ENCODE assay signal across 8 mouse cellular contexts in genomic region chr8:63877393-63877792, GRCm38 (mm10).
DNase-seq lines count a peak whose midpoint lies in the region; ATAC-seq and TF ChIP-seq lines count a peak whose summit lies in the region.

No protein-coding gene starts in this region.

- H3K9me3 ChIP-seq in midbrain, embryonic 10.5 days (replicated peaks) = no peaks in the 10 kb centered on the region
- H3K9me3 ChIP-seq in stomach, embryonic 14.5 days (ENCODE audit: control insufficient read depth, low read depth, low read length) = no peaks in the 10 kb centered on the region

- H3K4me3 ChIP-seq in cerebellum, adult 2 months (replicated peaks; ENCODE audit: insufficient read depth, low read depth, low read length) = no peak overlapping the region
- no peak overlapping the region for H3K4me3 ChIP-seq in left cerebral cortex, adult 2 months
- no peak overlapping the region for H3K4me3 ChIP-seq in midbrain, embryonic 10.5 days
- no peak overlapping the region for H3K4me3 ChIP-seq in stomach, embryonic 14.5 days (ENCODE audit: low read depth, low read length)

- TF ChIP-seq POLR2A in cerebellum, adult 2 months (IDR thresholded peaks at IDR 0.05; ENCODE audit: borderline replicate concordance, insufficient read depth, low read length) = no peak

- no peak overlapping the region for H3K27ac ChIP-seq in cerebellum, adult 2 months (ENCODE audit: insufficient read depth, low read length)
- H3K27ac ChIP-seq in left cerebral cortex, adult 2 months = no peak overlapping the region
- H3K27ac ChIP-seq in midbrain, embryonic 10.5 days (replicated peaks) = no peak overlapping the region
- no peak overlapping the region for H3K27ac ChIP-seq in stomach, embryonic 14.5 days (ENCODE audit: low read length)

- no peaks in the 10 kb centered on the region for H3K4me1 ChIP-seq in cerebellum, adult 2 months (ENCODE audit: control insufficient read depth, insufficient read depth, low read length)
- no peaks in the 10 kb centered on the region for H3K4me1 ChIP-seq in midbrain, embryonic 10.5 days
- H3K4me1 ChIP-seq in stomach, embryonic 14.5 days (ENCODE audit: control insufficient read depth, insufficient read depth, low read length) = no peaks in the 10 kb centered on the region

- peak; percentile 95 for ATAC-seq in frontal cortex, adult (ENCODE audit: low TSS enrichment)
- peak; percentile 85 for ATAC-seq in stomach, embryonic 14.5 days (ENCODE audit: insufficient number of reproducible peaks, insufficient read depth, low FRiP score, low read depth)

- H3K4me2 ChIP-seq in stomach, embryonic 14.5 days (replicated peaks; ENCODE audit: low read depth, low read length) = no peak overlapping the region

- no peaks in the 10 kb centered on the region for H3K27me3 ChIP-seq in cerebellum, adult 2 months (ENCODE audit: control insufficient read depth, insufficient read depth, low read length)
- H3K27me3 ChIP-seq in midbrain, embryonic 10.5 days (ENCODE audit: low read depth, poor library complexity, severe bottlenecking) = no peaks in the 10 kb centered on the region
- no peaks in the 10 kb centered on the region for H3K27me3 ChIP-seq in stomach, embryonic 14.5 days (ENCODE audit: control insufficient read depth, insufficient read depth, low read length)

- DNase-seq in ovary, postnatal 10 days (ENCODE audit: low spot score) = peak; percentile 29
- DNase-seq in ovary, adult 18-20 months (ENCODE audit: low spot score) = no peak
- DNase-seq in cerebellum, adult 2 months = peak; percentile 43 to 48
- peak; percentile 43 for DNase-seq in induced T-regulatory cell, adult 2 months (ENCODE audit: low read depth)
- DNase-seq in left cerebral cortex, adult 2 months (ENCODE audit: extremely low spot score in 1 of 2, low spot score in 2 of 2) = peak; percentile 78 to 82
- peak; percentile 48 for DNase-seq in midbrain, embryonic 10.5 days (ENCODE audit: low spot score)

- H3K36me3 ChIP-seq in midbrain, embryonic 10.5 days = no peaks in the 10 kb centered on the region
- no peaks in the 10 kb centered on the region for H3K36me3 ChIP-seq in stomach, embryonic 14.5 days (ENCODE audit: control insufficient read depth, insufficient read depth, low read length)

- WGBS in cerebellum, adult 2 months = 10% methylated on average over 6 of the region's 6 CpGs
- 28% methylated on average over 6 of the region's 6 CpGs for WGBS in midbrain, embryonic 10.5 days
- WGBS in stomach, embryonic 14.5 days = 11% methylated on average over 6 of the region's 6 CpGs

- no peak overlapping the region for H3K9ac ChIP-seq in stomach, embryonic 14.5 days (replicated peaks; ENCODE audit: low read depth, low read length)

- intact Hi-C loops in left cerebral cortex, adult 2 months (cut with DNase I) = loop anchor here (1.0 to 10.0 kb wide), 4 partner anchors 923 to 1985 kb away; partner anchors contain the start of gene Spock3

- peak; percentile 31; the same call in 1 of the 2 replicates for TF ChIP-seq CTCF in cerebellum, adult 2 months (IDR thresholded peaks at IDR 0.05; ENCODE audit: borderline replicate concordance, insufficient read depth, low read depth, low read length)
- peak; percentile 78 for TF ChIP-seq CTCF in left cerebral cortex, adult 2 months (IDR thresholded peaks at IDR 0.05)
